Mouse (Mus musculus) liver, embryonic 16.5 days (tissue): ENCODE data around the gene Tcstv1. TPM values are rescaled to one million over a fixed set of nuclear protein-coding genes. Genes with fewer than 3 reads are reported as not detected.

Source experiments
- polyA plus RNA-seq: library from polyadenylated mRNA; unstranded; fragments of >200 nt; fragmentation: Nextera tagmentation; extraction: Ambion mirVana; gene quantifications from 2 replicates; pipeline ENCODE4 v1.2.1, GENCODE M21; 2015

Tcstv1 gene
- polyA plus RNA-seq, 1 experiment from 2014 or later: not detected

Other genes with a start within 250 kb of the Tcstv1 start
- 208 and 215 TPM in 2 replicates for gene Hmgcs1, start 204.4 kb downstream of the Tcstv1 start, polyA plus RNA-seq
- 0.06 and 0.12 TPM in 2 replicates for gene Nim1k, start 138.9 kb downstream of the Tcstv1 start, polyA plus RNA-seq
- gene Zfp131, start 103.9 kb downstream of the Tcstv1 start, polyA plus RNA-seq: 10.0 and 11.0 TPM in 2 replicates
- not detected in 2 replicates for gene AF067063, start 64.6 kb downstream of the Tcstv1 start, polyA plus RNA-seq
- gene D13Ertd608e, start 58.8 kb downstream of the Tcstv1 start, polyA plus RNA-seq: not detected in 2 replicates
- gene Gm21761, start 34.5 kb upstream of the Tcstv1 start, polyA plus RNA-seq: not detected in 2 replicates
- gene B020031M17Rik, start 56.0 kb upstream of the Tcstv1 start, polyA plus RNA-seq: not detected in 2 replicates
- 0.21 TPM in 1 of 2 replicates, not detected in the other for gene Gm36079, start 132.2 kb upstream of the Tcstv1 start, polyA plus RNA-seq
- 0.34 and 0.50 TPM in 2 replicates for gene Gm21188, start 157.4 kb upstream of the Tcstv1 start, polyA plus RNA-seq
- gene Gm20767, start 245.5 kb upstream of the Tcstv1 start, polyA plus RNA-seq: not detected in 2 replicates